Mouse (Mus musculus) limb, embryonic 15.5 days (tissue): ENCODE data around the gene Gm11733. TPM values are rescaled to one million over a fixed set of nuclear protein-coding genes. Genes with fewer than 3 reads are reported as not detected.

Experiments
- ATAC-seq: fragments of 200-750 bp; cut with Nextera tagmentation; 2 replicates; pipeline ENCODE4 v1.8.0; 2017; ENCODE audit warnings: low read depth, moderate TSS enrichment; ENCODE audit not compliant: insufficient number of reproducible peaks, low FRiP score, low TSS enrichment
- H3K27ac ChIP-seq: fragments of 300-500 bp; sonication (generic); 2 replicates; pipeline ENCODE4 v1.5.1; 2015; ENCODE audit warnings: moderate library complexity, mild to moderate bottlenecking, inconsistent platforms
- H3K27me3 ChIP-seq: fragments of 300-500 bp; sonication (generic); 2 replicates; pipeline ENCODE4 v1.6.1; 2015; ENCODE audit warnings: inconsistent platforms
- H3K36me3 ChIP-seq: fragments of 300-500 bp; sonication (generic); 2 replicates; pipeline ENCODE4 v1.6.1; 2015; ENCODE audit warnings: inconsistent platforms
- H3K4me1 ChIP-seq: fragments of 300-500 bp; sonication (generic); 2 replicates; pipeline ENCODE4 v1.6.1; 2015; ENCODE audit warnings: inconsistent platforms
- H3K4me2 ChIP-seq: fragments of 300-500 bp; sonication (generic); 2 replicates; pipeline ENCODE4 v1.6.1; 2015; ENCODE audit warnings: mild to moderate bottlenecking, inconsistent platforms
- H3K4me3 ChIP-seq: fragments of 300-500 bp; sonication (generic); 2 replicates; pipeline ENCODE4 v1.5.1; 2015; ENCODE audit warnings: mild to moderate bottlenecking, inconsistent platforms
- H3K9ac ChIP-seq: fragments of 300-500 bp; sonication (generic); 2 replicates; pipeline ENCODE4 v1.6.1; 2015; ENCODE audit warnings: inconsistent platforms
- H3K9me3 ChIP-seq: fragments of 300-500 bp; sonication (generic); 2 replicates; pipeline ENCODE4 v1.6.1; 2016; ENCODE audit warnings: inconsistent platforms
- WGBS: fragments of 180-500 bp; shearing (Covaris S2); methylation state at CpG from one replicate; pipeline ENCODE4 v1.1.7; 2015; 5-methylcytosine and 5-hydroxymethylcytosine counted together
- polyA plus RNA-seq: library from polyadenylated mRNA; unstranded; fragments of >200 nt; fragmentation: Nextera tagmentation; extraction: Ambion mirVana; gene quantifications from 2 replicates; pipeline ENCODE4 v1.2.1, GENCODE M21; 2015

Gm11733 gene
- polyA plus RNA-seq, 1 experiment from 2014 or later: 0.06 TPM

DNA sequence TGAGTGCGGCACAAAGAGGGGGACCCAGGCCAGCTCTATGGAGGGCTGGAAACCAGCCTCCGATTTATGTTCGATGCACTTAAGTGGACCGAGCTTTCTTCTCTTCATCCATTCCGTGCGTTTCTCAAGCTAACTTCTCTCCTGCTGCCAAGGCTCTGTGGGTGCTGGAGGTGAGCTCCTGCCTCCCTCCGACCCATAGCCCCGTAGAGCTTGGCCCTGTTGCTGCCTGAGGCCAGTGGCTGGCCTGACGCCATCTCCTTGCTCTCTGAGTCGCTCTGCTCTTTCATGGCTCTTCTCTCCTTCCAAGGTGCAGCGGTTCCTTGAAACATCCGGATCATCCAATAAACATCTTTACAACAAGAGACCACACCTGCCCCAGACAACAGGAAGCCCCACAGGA is 4.4 kb upstream of the Gm11733 start:
- Histone ChIP-seq H3K27ac (peak overlapping the region; percentile 90), H3K4me1 (peaks cover 49% of the 10 kb centered on the region), H3K4me2 (peak overlapping the region; percentile 24), H3K27me3 (no peaks in the 10 kb centered on the region), H3K9ac (0 out of 2 replicates have a peak overlapping the region, but pooled peaks have one; percentile 1), H3K36me3 (no peaks in the 10 kb centered on the region), H3K9me3 (no peaks in the 10 kb centered on the region), H3K4me3 (no peak overlapping the region)
- ATAC-seq: no peak; the same call in 1 of the 2 replicates
- WGBS: 35% methylated on average over 12 of the region's 12 CpGs

- H3K9ac ChIP-seq: 0 out of 2 replicates have a peak overlapping the region, but pooled peaks have one; percentile 28
- H3K27ac ChIP-seq: peak overlapping the region; percentile 82
- no peaks in the 10 kb centered on the region for H3K27me3 ChIP-seq
- H3K4me1 ChIP-seq: peaks cover 42% of the 10 kb centered on the region
- no peaks in the 10 kb centered on the region for H3K9me3 ChIP-seq
- no peak for ATAC-seq
- no peaks in the 10 kb centered on the region for H3K36me3 ChIP-seq
- H3K4me3 ChIP-seq: peak overlapping the region; percentile 25
- H3K4me2 ChIP-seq: peak overlapping the region; percentile 57
- WGBS: 7% methylated on average over 11 of the region's 11 CpGs
These were observed 1.9 kb upstream of the Gm11733 start for GRCm38 (mm10) chr11:117482300-117482676.

DNA sequence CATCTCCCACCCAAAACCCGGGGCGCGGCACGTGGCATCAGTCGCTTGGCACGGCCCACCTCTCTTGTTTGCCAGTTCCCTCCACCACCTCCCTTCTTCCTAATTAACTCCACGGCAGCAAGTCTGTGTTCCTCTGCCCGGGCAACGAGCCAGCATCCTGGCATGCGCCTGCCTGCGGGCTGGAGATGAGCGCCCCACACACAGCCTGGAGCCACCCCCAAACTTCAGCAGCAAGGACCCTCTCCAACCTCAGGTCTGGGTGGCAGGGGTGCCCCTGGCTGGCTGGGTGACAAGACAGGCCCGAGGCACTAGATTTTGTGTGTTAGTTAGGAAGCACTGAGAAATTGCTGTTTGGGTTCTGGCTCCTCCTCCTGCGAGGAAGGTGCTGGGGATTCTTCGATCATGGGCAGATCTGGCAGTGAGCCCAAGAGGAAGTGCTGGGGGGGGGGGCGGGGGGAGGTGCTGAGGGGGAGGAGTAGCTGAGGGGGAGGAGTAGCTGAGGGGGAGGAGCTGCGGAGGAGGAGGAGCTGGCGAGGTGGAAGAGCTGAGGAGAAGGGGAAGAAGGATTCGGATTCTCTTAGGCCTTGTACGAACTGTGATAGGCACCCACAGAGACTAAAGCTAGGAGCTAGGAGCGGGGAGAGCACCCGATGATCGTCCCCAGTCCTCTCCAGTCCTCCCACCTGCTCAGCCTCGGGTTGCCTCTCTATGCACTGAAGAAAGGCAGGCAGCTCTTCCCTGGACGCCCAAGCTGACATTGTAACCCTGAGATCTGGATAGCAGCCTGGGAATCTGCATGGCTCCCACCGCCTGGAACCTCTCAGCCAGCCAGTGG is 1.3 kb upstream of the Gm11733 start:
- Histone ChIP-seq H3K9me3 (no peaks in the 10 kb centered on the region), H3K36me3 (no peaks in the 10 kb centered on the region), H3K4me2 (peak overlapping the region; percentile 57), H3K9ac (peak overlapping the region; percentile 28; the same call in 1 of the 2 replicates), H3K4me3 (peak overlapping the region; percentile 25), H3K27ac (peak overlapping the region; percentile 82), H3K27me3 (no peaks in the 10 kb centered on the region), H3K4me1 (peaks cover 42% of the 10 kb centered on the region)
- peak; percentile 16; the same call in 1 of the 2 replicates for ATAC-seq
- 2% methylated on average over 24 of the region's 26 CpGs for WGBS

GRCm38 (mm10) chr11:117491408-117492208 is 7.4 kb downstream of the Gm11733 start:
- 66% methylated on average over 17 of the region's 17 CpGs for WGBS
- H3K36me3 ChIP-seq: no peaks in the 10 kb centered on the region
- 0 out of 2 replicates have a peak, but pooled peaks cover 4% of the 10 kb centered on the region for H3K27me3 ChIP-seq
- no peak overlapping the region for H3K9ac ChIP-seq
- no peaks in the 10 kb centered on the region for H3K9me3 ChIP-seq
- H3K27ac ChIP-seq: no peak overlapping the region
- no peak overlapping the region for H3K4me2 ChIP-seq
- H3K4me1 ChIP-seq: peaks cover 12% of the 10 kb centered on the region
- H3K4me3 ChIP-seq: no peak overlapping the region
- 0 out of 2 replicates have a peak, but pooled peaks have one; percentile 49 for ATAC-seq

DNA sequence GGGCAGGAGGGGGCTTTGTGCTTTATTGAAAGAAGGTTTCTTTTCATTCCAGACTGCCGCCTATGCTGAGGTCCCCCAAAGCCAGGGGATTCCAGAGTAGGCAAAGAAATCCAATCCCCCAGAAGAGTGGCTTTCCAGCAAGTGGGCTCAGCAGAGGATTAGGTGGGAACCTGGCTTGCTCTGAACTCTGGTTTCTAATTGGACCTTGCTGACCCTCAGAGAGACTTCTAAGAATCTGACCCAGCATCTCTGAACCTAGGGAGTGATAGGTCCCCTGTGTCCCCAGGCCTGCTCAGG is 8.0 kb downstream of the Gm11733 start:
- ATAC-seq: no peak
- Histone ChIP-seq H3K9me3 (no peaks in the 10 kb centered on the region), H3K4me3 (no peak overlapping the region), H3K4me1 (peaks cover 17% of the 10 kb centered on the region), H3K9ac (no peak overlapping the region), H3K27ac (no peak overlapping the region), H3K27me3 (0 out of 2 replicates have a peak, but pooled peaks cover 4% of the 10 kb centered on the region), H3K36me3 (no peaks in the 10 kb centered on the region), H3K4me2 (no peak overlapping the region)
- 28% methylated on average over 1 of the region's 1 CpGs for WGBS

GRCm38 (mm10) chr11:117496812-117497211 is 12.6 kb downstream of the Gm11733 start:
- Histone ChIP-seq H3K4me3 (no peak overlapping the region), H3K9me3 (no peaks in the 10 kb centered on the region), H3K27ac (0 out of 2 replicates have a peak overlapping the region, but pooled peaks have one; percentile 29), H3K4me1 (peaks cover 24% of the 10 kb centered on the region), H3K4me2 (no peak overlapping the region), H3K9ac (no peak overlapping the region), H3K27me3 (0 out of 2 replicates have a peak, but pooled peaks cover 4% of the 10 kb centered on the region), H3K36me3 (no peaks in the 10 kb centered on the region)
- WGBS: 28% methylated on average over 4 of the region's 4 CpGs
- ATAC-seq: no peak

- Histone ChIP-seq H3K4me1 (peaks cover 20% of the 10 kb centered on the region), H3K4me3 (peak overlapping the region; percentile 21)
These were observed 13.3 kb downstream of the Gm11733 start for GRCm38 (mm10) chr11:117497256-117498136.

GRCm38 (mm10) chr11:117498137-117498511 is 14.0 kb downstream of the Gm11733 start:
- Histone ChIP-seq H3K36me3 (no peaks in the 10 kb centered on the region), H3K27me3 (0 out of 2 replicates have a peak, but pooled peaks cover 4% of the 10 kb centered on the region), H3K9me3 (no peaks in the 10 kb centered on the region), H3K27ac (peak overlapping the region; percentile 75), H3K4me2 (peak overlapping the region; percentile 29; the same call in 1 of the 2 replicates), H3K4me1 (peaks cover 20% of the 10 kb centered on the region), H3K4me3 (no peak overlapping the region), H3K9ac (no peak overlapping the region)
- ATAC-seq: 0 out of 2 replicates have a peak, but pooled peaks have one; percentile 16
- WGBS: 40% methylated on average over 1 of the region's 1 CpGs

More at GRCm38 (mm10) chr11:117497256-117498136, 13.3 kb downstream of the Gm11733 start:
- H3K9me3 ChIP-seq: no peaks in the 10 kb centered on the region
- 0 out of 2 replicates have a peak, but pooled peaks cover 4% of the 10 kb centered on the region for H3K27me3 ChIP-seq
- ATAC-seq: peak; percentile 80
- H3K9ac ChIP-seq: no peak overlapping the region
- H3K4me2 ChIP-seq: peak overlapping the region; percentile 29
- H3K36me3 ChIP-seq: no peaks in the 10 kb centered on the region
- WGBS: 21% methylated on average over 16 of the region's 16 CpGs
- H3K27ac ChIP-seq: peak overlapping the region; percentile 75

GRCm38 (mm10) chr11:117508972-117509371 is 24.8 kb downstream of the Gm11733 start:
- Histone ChIP-seq H3K36me3 (no peaks in the 10 kb centered on the region), H3K27me3 (no peaks in the 10 kb centered on the region), H3K4me1 (no peaks in the 10 kb centered on the region), H3K9ac (no peak overlapping the region), H3K27ac (no peak overlapping the region), H3K4me3 (no peak overlapping the region), H3K4me2 (no peak overlapping the region), H3K9me3 (no peaks in the 10 kb centered on the region)
- ATAC-seq: no peak
- 96% methylated on average over 4 of the region's 4 CpGs for WGBS

DNA sequence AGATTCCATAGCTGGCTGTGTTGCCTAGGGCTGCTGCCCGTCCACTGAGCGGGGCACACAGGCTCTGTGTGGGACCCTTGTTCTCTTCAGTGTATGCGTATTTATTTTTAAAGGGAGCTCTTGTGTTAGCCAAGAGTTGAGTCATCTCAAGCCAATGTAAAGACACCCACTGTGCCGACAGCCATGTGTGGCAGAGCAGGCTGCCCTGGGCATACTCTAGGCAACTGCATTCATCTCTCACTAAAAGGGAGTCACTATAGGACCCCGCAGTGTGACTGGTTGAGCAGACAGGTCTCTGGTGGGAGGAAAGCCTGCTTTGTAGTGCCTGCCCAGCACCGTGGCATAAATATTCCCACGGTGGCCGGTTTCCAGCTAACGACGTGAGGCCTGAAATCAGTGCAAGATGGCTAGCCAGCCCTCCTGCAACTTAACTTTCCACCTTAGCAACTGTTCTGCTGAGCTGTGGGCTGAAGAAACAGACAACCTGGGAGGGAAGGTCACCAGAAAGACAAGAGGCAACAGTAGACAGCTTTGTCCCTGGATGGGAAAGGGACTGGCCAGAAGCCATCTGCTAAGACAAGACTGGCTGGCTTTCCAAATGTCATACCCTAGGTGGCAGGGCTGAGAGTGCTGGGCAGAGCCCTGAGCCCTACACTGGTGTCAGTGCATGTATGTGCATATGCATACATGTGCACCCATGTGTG is 31.7 kb downstream of the Gm11733 start:
- no peaks in the 10 kb centered on the region for H3K9me3 ChIP-seq
- WGBS: 49% methylated on average over 10 of the region's 10 CpGs
- H3K4me2 ChIP-seq: no peak overlapping the region
- peaks cover 9% of the 10 kb centered on the region for H3K4me1 ChIP-seq
- H3K36me3 ChIP-seq: no peaks in the 10 kb centered on the region
- H3K9ac ChIP-seq: no peak overlapping the region
- no peak overlapping the region for H3K4me3 ChIP-seq
- H3K27ac ChIP-seq: peak overlapping the region; percentile 74
- no peaks in the 10 kb centered on the region for H3K27me3 ChIP-seq
- peak; percentile 58; the same call in 1 of the 2 replicates for ATAC-seq

DNA sequence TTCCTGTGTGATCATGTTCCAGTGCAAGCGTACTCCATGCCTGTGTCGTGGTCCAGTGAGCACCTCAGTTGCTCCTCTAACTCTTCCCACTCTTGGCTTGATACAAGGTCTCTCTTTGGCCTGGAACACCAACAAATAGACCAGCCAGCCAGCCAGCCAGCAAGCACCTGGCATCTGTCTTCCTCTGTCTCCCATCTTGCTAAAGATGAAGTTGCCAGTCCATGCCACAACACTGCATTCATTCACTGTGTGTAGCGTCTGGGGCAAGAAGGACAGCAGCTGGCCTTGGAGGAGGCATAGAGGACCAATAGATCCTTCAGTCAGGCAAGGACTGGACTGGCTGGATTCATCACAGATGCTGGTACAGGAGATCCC is 32.2 kb downstream of the Gm11733 start:
- WGBS: 84% methylated on average over 3 of the region's 3 CpGs
- Histone ChIP-seq H3K9ac (no peak overlapping the region), H3K36me3 (no peaks in the 10 kb centered on the region), H3K27ac (peak overlapping the region; percentile 74), H3K9me3 (no peaks in the 10 kb centered on the region), H3K4me1 (peaks cover 9% of the 10 kb centered on the region), H3K4me3 (no peak overlapping the region), H3K4me2 (no peak overlapping the region), H3K27me3 (no peaks in the 10 kb centered on the region)
- ATAC-seq: no peak
